Mouse (Mus musculus) mouse embryonic stem cell (cell line): ENCODE data around the gene 1110017D15Rik.
"Not testable (repeated sequence)": the region's sequence is repeated elsewhere in the genome, so short reads cannot be mapped to it uniquely, and the experiment has no call there.

Source experiments
- in situ Hi-C, 2 experiments: fragments of 300-500 bp; cut with MboI; formaldehyde crosslinking; loops; 1 replicate in 1 of 2; 3 replicates in 1 of 2; pipeline ENCODE4 v1.14.3; 2019 to 2020; ENCODE audit warnings: low sequenced_read_pairs in 2 of 2, low pct_unique_long_range_greater_than_20kb in 1 of 2, mixed read lengths in 1 of 2; ENCODE audit not compliant: unreplicated experiment in 1 of 2

Gene 1110017D15Rik

DNA sequence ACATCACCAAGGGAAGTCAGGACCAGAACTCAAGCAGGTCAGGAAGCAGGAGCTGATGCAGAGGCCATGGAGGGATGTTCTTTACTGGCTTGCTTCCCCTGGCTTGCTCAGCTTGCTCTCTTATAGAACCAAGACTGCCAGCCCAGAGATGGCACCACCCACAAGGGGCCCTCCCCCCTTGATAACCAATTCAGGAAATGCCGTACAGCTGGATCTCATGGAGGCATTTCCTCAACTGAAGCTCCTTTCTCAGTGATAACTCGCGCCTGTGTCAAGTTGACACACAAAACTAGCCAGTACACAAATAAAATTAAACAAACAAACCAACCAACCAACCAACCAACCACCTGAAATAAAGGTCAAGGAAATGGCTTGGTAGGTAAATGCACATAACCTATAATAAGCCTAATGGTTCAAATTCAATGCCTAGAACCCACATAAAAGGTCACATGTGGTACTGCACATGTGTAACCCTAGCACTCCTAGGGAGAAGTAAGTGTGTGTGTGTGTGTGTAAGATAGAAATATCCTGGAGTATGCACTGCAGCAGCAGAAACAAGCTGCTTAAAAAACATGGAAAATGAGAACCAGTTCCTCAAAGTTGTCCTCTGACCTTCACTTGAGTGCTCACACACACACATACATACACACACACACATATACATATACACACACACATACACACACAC lies 53.9 kb downstream of the 1110017D15Rik start:
- in situ Hi-C loops: not testable (repeated sequence)

DNA sequence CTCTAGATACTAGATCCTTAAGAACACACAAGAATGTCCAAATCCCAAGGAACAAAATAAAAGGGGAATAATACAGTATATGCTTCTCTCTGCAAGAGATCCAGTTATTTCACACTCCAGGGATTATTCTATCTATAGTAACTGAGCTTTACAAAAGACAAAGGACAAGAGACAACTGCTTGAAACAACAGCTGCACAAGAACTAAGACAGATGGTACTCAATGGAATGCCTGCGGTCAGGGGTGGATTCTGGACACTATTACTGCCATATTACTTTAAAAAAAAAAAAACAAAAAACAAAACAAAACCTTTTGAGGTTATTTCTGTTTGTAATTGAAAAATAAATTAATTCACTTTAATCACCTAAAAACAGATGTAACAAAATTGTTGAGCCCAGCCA lies 56.4 kb downstream of the 1110017D15Rik start:
- in situ Hi-C loops: no loop called here
